Mouse (Mus musculus) kidney, postnatal 0 days (tissue): Measurements from ENCODE around the gene Pacsin3. TPM values are rescaled to one million over a fixed set of nuclear protein-coding genes. Genes with fewer than 3 reads are reported as not detected.
A peak's percentile ranks its signal among the peaks of the same experiment; 100 is the strongest.

Source experiments
- ATAC-seq: fragments of 200-750 bp; cut with Nextera tagmentation; replicated peaks from 2 replicates; pipeline ENCODE4 v1.8.0; 2017; ENCODE audit warnings: low read depth, moderate number of reproducible peaks, moderate TSS enrichment, moderate library complexity; ENCODE audit not compliant: low FRiP score
- DNase-seq: peaks from one replicate; pipeline ENCODE4 v3.0.0-alpha.2; 2016; ENCODE audit warnings: low spot score
- H3K27ac ChIP-seq: fragments of 300-500 bp; sonication (generic); 2 replicates; pipeline ENCODE4 v1.5.1; 2014; ENCODE audit warnings: mild to moderate bottlenecking
- H3K27me3 ChIP-seq: fragments of 300-500 bp; sonication (generic); 2 replicates; pipeline ENCODE4 v1.6.1; 2014; ENCODE audit warnings: low read length, mixed read lengths; ENCODE audit not compliant: insufficient read depth
- H3K36me3 ChIP-seq: fragments of 300-500 bp; sonication (generic); 2 replicates; pipeline ENCODE4 v1.6.1; 2014; ENCODE audit warnings: low read length, mixed read lengths; ENCODE audit not compliant: insufficient read depth
- H3K4me1 ChIP-seq: fragments of 300-500 bp; sonication (generic); replicated peaks from 2 replicates; pipeline ENCODE4 v1.6.1; 2014; ENCODE audit warnings: antibody characterized with exemption, low read length, mixed read lengths; ENCODE audit not compliant: insufficient read depth
- H3K4me2 ChIP-seq: fragments of 300-500 bp; sonication (generic); 2 replicates; pipeline ENCODE4 v1.6.1; 2014; ENCODE audit warnings: mild to moderate bottlenecking, low read length, moderate library complexity, mixed read lengths
- H3K4me3 ChIP-seq: fragments of 300-500 bp; sonication (generic); replicated peaks from 2 replicates; pipeline ENCODE4 v1.5.1; 2014; ENCODE audit warnings: low read depth, low read length
- H3K9ac ChIP-seq: fragments of 300-500 bp; sonication (generic); 2 replicates; pipeline ENCODE4 v1.6.1; 2014; ENCODE audit warnings: low read depth, low read length
- H3K9me3 ChIP-seq: fragments of 300-500 bp; sonication (generic); replicated peaks from 2 replicates; pipeline ENCODE4 v1.6.1; 2016; ENCODE audit warnings: low read length, inconsistent platforms, mixed read lengths
- CTCF ChIP-seq: IDR thresholded peaks from 2 replicates; pipeline ENCODE4 v1.5.1; 2016; ENCODE audit warnings: antibody characterized with exemption, low read depth, mild to moderate bottlenecking, moderate library complexity
- WGBS: fragments of 180-500 bp; shearing (Covaris S2); extraction: QIAGEN DNeasy Blood & Tissue Kit; methylation state at CpG from one replicate; pipeline ENCODE4 v1.1.7; 2014; 5-methylcytosine and 5-hydroxymethylcytosine counted together
- polyA plus RNA-seq: library from polyadenylated mRNA; unstranded; fragments of >200 nt; fragmentation: Nextera tagmentation; extraction: Ambion mirVana; gene quantifications from 2 replicates; pipeline ENCODE4 v1.2.1, GENCODE M21; 2015

Pacsin3 gene
- polyA plus RNA-seq, 1 experiment from 2014 or later, result 32.7 TPM

GRCm38 (mm10) chr2:91284375-91285199, 28.8 kb downstream of the Pacsin3 start:
- no peak for ATAC-seq
- no peaks in the 10 kb centered on the region for H3K9me3 ChIP-seq
- no peaks in the 10 kb centered on the region for H3K27me3 ChIP-seq
- H3K27ac ChIP-seq, result no peak overlapping the region
- no peaks in the 10 kb centered on the region for H3K4me1 ChIP-seq
- DNase-seq, result peak; percentile 43
- H3K4me3 ChIP-seq, result no peak overlapping the region
- H3K9ac ChIP-seq, result no peak overlapping the region
- no peak for TF ChIP-seq CTCF
- H3K4me2 ChIP-seq, result no peak overlapping the region
- 58% methylated on average over 13 of the region's 13 CpGs for WGBS
- no peaks in the 10 kb centered on the region for H3K36me3 ChIP-seq

- Histone ChIP-seq H3K9ac (no peak overlapping the region), H3K36me3 (no peaks in the 10 kb centered on the region), H3K4me3 (no peak overlapping the region), H3K27me3 (no peaks in the 10 kb centered on the region), H3K9me3 (no peaks in the 10 kb centered on the region), H3K27ac (no peak overlapping the region), H3K4me2 (no peak overlapping the region), H3K4me1 (no peaks in the 10 kb centered on the region)
- TF ChIP-seq CTCF, result peak; percentile 97
- peak; percentile 92 for DNase-seq
- WGBS, result 14% methylated on average over 7 of the region's 7 CpGs
- no peak for ATAC-seq
Observed at GRCm38 (mm10) chr2:91285885-91286505, 30.2 kb downstream of the Pacsin3 start.

GRCm38 (mm10) chr2:91287563-91287962, 31.8 kb downstream of the Pacsin3 start:
- no peak for DNase-seq
- 65% methylated on average over 6 of the region's 6 CpGs for WGBS
- Histone ChIP-seq H3K9me3 (no peaks in the 10 kb centered on the region), H3K4me3 (no peak overlapping the region), H3K4me2 (no peak overlapping the region), H3K4me1 (no peaks in the 10 kb centered on the region), H3K9ac (no peak overlapping the region), H3K27ac (no peak overlapping the region), H3K27me3 (no peaks in the 10 kb centered on the region), H3K36me3 (no peaks in the 10 kb centered on the region)
- TF ChIP-seq CTCF, result no peak
- no peak for ATAC-seq

- 57% methylated on average over 12 of the region's 12 CpGs for WGBS
- Histone ChIP-seq H3K27ac (no peak overlapping the region), H3K36me3 (no peaks in the 10 kb centered on the region), H3K4me2 (no peak overlapping the region), H3K9me3 (no peaks in the 10 kb centered on the region), H3K4me3 (no peak overlapping the region), H3K27me3 (no peaks in the 10 kb centered on the region), H3K9ac (no peak overlapping the region), H3K4me1 (no peaks in the 10 kb centered on the region)
- no peak for DNase-seq
- ATAC-seq, result no peak
- TF ChIP-seq CTCF, result no peak
Observed at GRCm38 (mm10) chr2:91291197-91292007, 35.6 kb downstream of the Pacsin3 start.

GRCm38 (mm10) chr2:91294226-91294625, 38.5 kb downstream of the Pacsin3 start:
- H3K27me3 ChIP-seq, result no peaks in the 10 kb centered on the region
- TF ChIP-seq CTCF, result no peak

GRCm38 (mm10) chr2:91295895-91296294, 40.1 kb downstream of the Pacsin3 start:
- no peak for TF ChIP-seq CTCF
- H3K9me3 ChIP-seq, result no peaks in the 10 kb centered on the region
- H3K27me3 ChIP-seq, result no peaks in the 10 kb centered on the region
- H3K36me3 ChIP-seq, result no peaks in the 10 kb centered on the region
- DNase-seq (no peak), ATAC-seq (no peak)
- H3K9ac ChIP-seq, result no peak overlapping the region
- H3K4me1 ChIP-seq, result no peaks in the 10 kb centered on the region
- no peak overlapping the region for H3K27ac ChIP-seq
- H3K4me3 ChIP-seq, result no peak overlapping the region
- no peak overlapping the region for H3K4me2 ChIP-seq
- 93% methylated on average over 5 of the region's 5 CpGs for whole genome bisulfite sequencing

More at GRCm38 (mm10) chr2:91294226-91294625, 38.5 kb downstream of the Pacsin3 start:
- ATAC-seq (no peak), DNase-seq (no peak)
- no peak overlapping the region for H3K27ac ChIP-seq
- WGBS, result 77% methylated on average over 3 of the region's 3 CpGs
- H3K4me2 ChIP-seq, result no peak overlapping the region
- no peaks in the 10 kb centered on the region for H3K4me1 ChIP-seq
- no peak overlapping the region for H3K9ac ChIP-seq
- H3K9me3 ChIP-seq, result no peaks in the 10 kb centered on the region
- H3K4me3 ChIP-seq, result no peak overlapping the region
- no peaks in the 10 kb centered on the region for H3K36me3 ChIP-seq
